Mouse (Mus musculus) kidney, postnatal 0 days (tissue): ENCODE measurements around the gene Wsb2. TPM values are rescaled to one million over a fixed set of nuclear protein-coding genes. Genes with fewer than 3 reads are reported as not detected.

Source experiments
- ATAC-seq: fragments of 200-750 bp; cut with Nextera tagmentation; replicated peaks from 2 replicates; pipeline ENCODE4 v1.8.0; 2017; ENCODE audit warnings: low read depth, moderate number of reproducible peaks, moderate TSS enrichment, moderate library complexity; ENCODE audit not compliant: low FRiP score
- DNase-seq: peaks from one replicate; pipeline ENCODE4 v3.0.0-alpha.2; 2016; ENCODE audit warnings: low spot score
- H3K27ac ChIP-seq: fragments of 300-500 bp; sonication (generic); 2 replicates; pipeline ENCODE4 v1.5.1; 2014; ENCODE audit warnings: mild to moderate bottlenecking
- H3K27me3 ChIP-seq: fragments of 300-500 bp; sonication (generic); 2 replicates; pipeline ENCODE4 v1.6.1; 2014; ENCODE audit warnings: low read length, mixed read lengths; ENCODE audit not compliant: insufficient read depth
- H3K36me3 ChIP-seq: fragments of 300-500 bp; sonication (generic); 2 replicates; pipeline ENCODE4 v1.6.1; 2014; ENCODE audit warnings: low read length, mixed read lengths; ENCODE audit not compliant: insufficient read depth
- H3K4me1 ChIP-seq: fragments of 300-500 bp; sonication (generic); replicated peaks from 2 replicates; pipeline ENCODE4 v1.6.1; 2014; ENCODE audit warnings: antibody characterized with exemption, low read length, mixed read lengths; ENCODE audit not compliant: insufficient read depth
- H3K4me2 ChIP-seq: fragments of 300-500 bp; sonication (generic); 2 replicates; pipeline ENCODE4 v1.6.1; 2014; ENCODE audit warnings: mild to moderate bottlenecking, low read length, moderate library complexity, mixed read lengths
- H3K4me3 ChIP-seq: fragments of 300-500 bp; sonication (generic); replicated peaks from 2 replicates; pipeline ENCODE4 v1.5.1; 2014; ENCODE audit warnings: low read depth, low read length
- H3K9ac ChIP-seq: fragments of 300-500 bp; sonication (generic); 2 replicates; pipeline ENCODE4 v1.6.1; 2014; ENCODE audit warnings: low read depth, low read length
- H3K9me3 ChIP-seq: fragments of 300-500 bp; sonication (generic); replicated peaks from 2 replicates; pipeline ENCODE4 v1.6.1; 2016; ENCODE audit warnings: low read length, inconsistent platforms, mixed read lengths
- CTCF ChIP-seq: IDR thresholded peaks from 2 replicates; pipeline ENCODE4 v1.5.1; 2016; ENCODE audit warnings: antibody characterized with exemption, low read depth, mild to moderate bottlenecking, moderate library complexity
- WGBS: fragments of 180-500 bp; shearing (Covaris S2); extraction: QIAGEN DNeasy Blood & Tissue Kit; methylation state at CpG from one replicate; pipeline ENCODE4 v1.1.7; 2014; 5-methylcytosine and 5-hydroxymethylcytosine counted together
- polyA plus RNA-seq: library from polyadenylated mRNA; unstranded; fragments of >200 nt; fragmentation: Nextera tagmentation; extraction: Ambion mirVana; gene quantifications from 2 replicates; pipeline ENCODE4 v1.2.1, GENCODE M21; 2015

Gene Wsb2
- polyA plus RNA-seq, 1 experiment from 2014 or later, result 89.3 TPM

GRCm38 (mm10) chr5:117409369-117409768, 52.3 kb downstream of the Wsb2 start:
- H3K4me3 ChIP-seq, result no peak overlapping the region
- no peak overlapping the region for H3K27ac ChIP-seq
- DNase-seq, result no peak
- no peak overlapping the region for H3K9ac ChIP-seq
- H3K4me2 ChIP-seq, result no peak overlapping the region
- H3K4me1 ChIP-seq, result no peaks in the 10 kb centered on the region; the same call in 1 of the 2 replicates
- no peaks in the 10 kb centered on the region for H3K36me3 ChIP-seq
- H3K27me3 ChIP-seq, result no peaks in the 10 kb centered on the region; the same call in none of the 2 replicates
- H3K9me3 ChIP-seq, result no peaks in the 10 kb centered on the region
- no peak for ATAC-seq
- 66% methylated on average over 6 of the region's 6 CpGs for WGBS
- TF ChIP-seq CTCF, result no peak

- peak; percentile 83 for ATAC-seq
- peak within 1 kb of the TSS; percentile 59 for H3K9ac ChIP-seq
- TF ChIP-seq CTCF, result no peak
- peaks cover 3% of the 10 kb centered on the region for H3K27me3 ChIP-seq
- H3K9me3 ChIP-seq, result no peaks in the 10 kb centered on the region
- under 1% methylated on average over 88 of the region's 89 CpGs for WGBS
- DNase-seq, result peak; percentile 50
- H3K4me2 ChIP-seq, result peak within 1 kb of the TSS; percentile 93
- H3K27ac ChIP-seq, result peak within 1 kb of the TSS; percentile 66
- H3K4me1 ChIP-seq, result no peaks in the 10 kb centered on the region; the same call in 1 of the 2 replicates
- H3K36me3 ChIP-seq, result no peaks in the 10 kb centered on the region
- peak within 1 kb of the TSS; percentile 62 for H3K4me3 ChIP-seq
Observed at GRCm38 (mm10) chr5:117413507-117414501, 56.7 kb downstream of the Wsb2 start, which contains the start of gene Ksr2. TSS of gene Ksr2 (plus strand) at chr5:117414000.

- Histone ChIP-seq H3K9ac (no peak overlapping the region), H3K27ac (no peak overlapping the region), H3K4me3 (peak overlapping the region; percentile 62), H3K4me1 (no peaks in the 10 kb centered on the region; the same call in 1 of the 2 replicates), H3K4me2 (peak overlapping the region; percentile 93), H3K27me3 (peaks cover 3% of the 10 kb centered on the region), H3K9me3 (no peaks in the 10 kb centered on the region), H3K36me3 (no peaks in the 10 kb centered on the region)
- TF ChIP-seq CTCF, result no peak
- no peak for DNase-seq
- ATAC-seq, result no peak
- 4% methylated on average over 10 of the region's 10 CpGs for WGBS
Observed at GRCm38 (mm10) chr5:117414611-117415010, 57.5 kb downstream of the Wsb2 start.

GRCm38 (mm10) chr5:117415011-117415912, 58.2 kb downstream of the Wsb2 start:
- no peak for TF ChIP-seq CTCF
- Histone ChIP-seq H3K9ac (no peak overlapping the region), H3K27me3 (peaks cover 3% of the 10 kb centered on the region), H3K27ac (no peak overlapping the region), H3K4me3 (peak overlapping the region; percentile 62; the same call in 1 of the 2 replicates), H3K4me1 (no peaks in the 10 kb centered on the region; the same call in 1 of the 2 replicates), H3K4me2 (peak overlapping the region; percentile 93), H3K9me3 (no peaks in the 10 kb centered on the region), H3K36me3 (no peaks in the 10 kb centered on the region)
- ATAC-seq, result no peak
- WGBS, result 23% methylated on average over 19 of the region's 19 CpGs
- no peak for DNase-seq

- ATAC-seq (no peak), DNase-seq (no peak)
- Histone ChIP-seq H3K36me3 (no peaks in the 10 kb centered on the region), H3K4me1 (no peaks in the 10 kb centered on the region; the same call in 1 of the 2 replicates), H3K4me3 (no peak overlapping the region), H3K27me3 (peaks cover 3% of the 10 kb centered on the region; the same call in 1 of the 2 replicates), H3K27ac (no peak overlapping the region), H3K4me2 (no peak overlapping the region), H3K9ac (no peak overlapping the region), H3K9me3 (no peaks in the 10 kb centered on the region)
- 89% methylated on average over 2 of the region's 2 CpGs for WGBS
- TF ChIP-seq CTCF, result no peak
Observed at GRCm38 (mm10) chr5:117417442-117417841, 60.3 kb downstream of the Wsb2 start.

Other genes with a start within 250 kb of the Wsb2 start
- gene Suds3, start 241.2 kb upstream of the Wsb2 start, polyA plus RNA-seq, result 69.3 and 69.5 TPM in 2 replicates
- gene Taok3, start 237.2 kb upstream of the Wsb2 start, polyA plus RNA-seq, result 16.1 and 19.8 TPM in 2 replicates
- 625 and 668 TPM in 2 replicates for gene Pebp1, start 69.7 kb upstream of the Wsb2 start, polyA plus RNA-seq
- gene Vsig10, start 38.2 kb upstream of the Wsb2 start, polyA plus RNA-seq, result 9.5 and 11.6 TPM in 2 replicates
- 54.7 and 60.2 TPM in 2 replicates for gene Rfc5, start 31.7 kb downstream of the Wsb2 start, polyA plus RNA-seq
- 0.42 and 0.71 TPM in 2 replicates for gene Ksr2, start 56.7 kb downstream of the Wsb2 start, polyA plus RNA-seq